Mouse (Mus musculus): ENCODE results near the gene Il9. TPM values are rescaled to one million over a fixed set of nuclear protein-coding genes. Genes with fewer than 3 reads are reported as not detected.

Il9 gene
- polyA plus RNA-seq, 2 experiments from 2014 or later: not detected

GRCm38 (mm10) chr13:56471211-56471610, 10.8 kb downstream of the Il9 start:
- no peak for ATAC-seq

GRCm38 (mm10) chr13:56468536-56468935, 13.5 kb downstream of the Il9 start:
- ATAC-seq: no peak

- ATAC-seq: no peak
Measured at GRCm38 (mm10) chr13:56467786-56468185, 14.3 kb downstream of the Il9 start.

GRCm38 (mm10) chr13:56463750-56464149, 18.3 kb downstream of the Il9 start:
- no peak for ATAC-seq

GRCm38 (mm10) chr13:56463261-56463660, 18.8 kb downstream of the Il9 start:
- ATAC-seq: no peak

- ATAC-seq: no peak
Measured at GRCm38 (mm10) chr13:56462791-56463190, 19.3 kb downstream of the Il9 start.

GRCm38 (mm10) chr13:56461460-56461859, 20.6 kb downstream of the Il9 start:
- no peak for ATAC-seq

GRCm38 (mm10) chr13:56458001-56458400, 24.0 kb downstream of the Il9 start:
- no peak for ATAC-seq

GRCm38 (mm10) chr13:56450035-56450434, 32.0 kb downstream of the Il9 start:
- ATAC-seq: no peak

- no peak for ATAC-seq
Measured at GRCm38 (mm10) chr13:56449239-56450030, 32.6 kb downstream of the Il9 start.

- no peak for ATAC-seq
Measured at GRCm38 (mm10) chr13:56444996-56445395, 37.0 kb downstream of the Il9 start.

GRCm38 (mm10) chr13:56444112-56444511, 37.9 kb downstream of the Il9 start:
- no peak for ATAC-seq

GRCm38 (mm10) chr13:56443411-56443810, 38.6 kb downstream of the Il9 start:
- ATAC-seq: no peak

GRCm38 (mm10) chr13:56438211-56439075, 43.6 kb downstream of the Il9 start, which contains the start of gene Slc25a48:
Gene Slc25a48, plus strand, starts transcription at chr13:56438355.
- ATAC-seq: no peak

GRCm38 (mm10) chr13:56435615-56436287, 46.3 kb downstream of the Il9 start:
- no peak for ATAC-seq

GRCm38 (mm10) chr13:56434311-56434751, 47.7 kb downstream of the Il9 start:
- ATAC-seq: no peak

GRCm38 (mm10) chr13:56433466-56433865, 48.6 kb downstream of the Il9 start:
- ATAC-seq: no peak

GRCm38 (mm10) chr13:56432496-56432895, 49.5 kb downstream of the Il9 start:
- no peak for ATAC-seq

Other genes starting within 250 kb of the Il9 start
- gene Neurog1, start 230.1 kb downstream of the Il9 start, polyA plus RNA-seq (2017; shearing (Covaris generic)): not detected
- gene Cxcl14, start 185.7 kb downstream of the Il9 start, polyA plus RNA-seq (2017; shearing (Covaris generic)): not detected
- not detected for gene Gm3045, start 55.7 kb downstream of the Il9 start, polyA plus RNA-seq (2017; shearing (Covaris generic))
- not detected for gene Slc25a48, start 43.9 kb downstream of the Il9 start, polyA plus RNA-seq (2017; shearing (Covaris generic))
- gene Fbxl21, start 40.2 kb upstream of the Il9 start, polyA plus RNA-seq (2017; shearing (Covaris generic)): 1 to 10 TPM in 1 of 2 experiments, under 1 TPM in 1; 0.87 to 1.6 TPM
- gene Lect2, start 66.3 kb upstream of the Il9 start, polyA plus RNA-seq (2017; shearing (Covaris generic)): not detected
- gene Tgfbi, start 127.3 kb upstream of the Il9 start, polyA plus RNA-seq (2017; shearing (Covaris generic)): under 1 TPM; 0.28 to 0.44 TPM
- gene Smad5, start 220.8 kb upstream of the Il9 start, polyA plus RNA-seq (2017; shearing (Covaris generic)): 10 to 100 TPM in 1 of 2 experiments, 1 to 10 TPM in 1; 9.0 to 11.7 TPM

Measured in activated CD4-positive, CD25-positive, alpha-beta regulatory T cell, adult 4 months (primary cell).